Mouse (Mus musculus): ENCODE data around the gene Lrrc1.

Lrrc1 gene

GRCm38 (mm10) chr9:77428115-77428747 is 116.4 kb downstream of the Lrrc1 start:
- DNase-seq (ENCODE audit: low read depth, low spot score) = no peak

- DNase-seq (ENCODE audit: low read depth, low spot score) = peak; percentile 74
Observed at GRCm38 (mm10) chr9:77427292-77428114, 117.2 kb downstream of the Lrrc1 start.

- no peak for DNase-seq (ENCODE audit: low read depth, low spot score)
Observed at GRCm38 (mm10) chr9:77426110-77426509, 118.6 kb downstream of the Lrrc1 start.

- no peak for DNase-seq (ENCODE audit: low read depth, low spot score)
Observed at GRCm38 (mm10) chr9:77425553-77425952, 119.1 kb downstream of the Lrrc1 start.

- no peak for DNase-seq (ENCODE audit: low read depth, low spot score)
Observed at GRCm38 (mm10) chr9:77420200-77420585, 124.5 kb downstream of the Lrrc1 start.

GRCm38 (mm10) chr9:77419501-77420199 is 125.0 kb downstream of the Lrrc1 start:
- no peak for DNase-seq (ENCODE audit: low read depth, low spot score)

- DNase-seq (ENCODE audit: low read depth, low spot score) = no peak
Observed at GRCm38 (mm10) chr9:77418800-77419199, 125.9 kb downstream of the Lrrc1 start.

- no peak for DNase-seq (ENCODE audit: low read depth, low spot score)
Observed at GRCm38 (mm10) chr9:77416486-77416885, 128.2 kb downstream of the Lrrc1 start.

- DNase-seq (ENCODE audit: low read depth, low spot score) = no peak
Observed at GRCm38 (mm10) chr9:77416002-77416401, 128.7 kb downstream of the Lrrc1 start.

- no peak for DNase-seq (ENCODE audit: low read depth, low spot score)
Observed at GRCm38 (mm10) chr9:77411830-77412425, 132.7 kb downstream of the Lrrc1 start.

- no peak for DNase-seq (ENCODE audit: low read depth, low spot score)
Observed at GRCm38 (mm10) chr9:77410968-77411367, 133.7 kb downstream of the Lrrc1 start.

GRCm38 (mm10) chr9:77410524-77410923 is 134.1 kb downstream of the Lrrc1 start:
- DNase-seq (ENCODE audit: low read depth, low spot score) = no peak

- no peak for DNase-seq (ENCODE audit: low read depth, low spot score)
Observed at GRCm38 (mm10) chr9:77408053-77408603, 136.5 kb downstream of the Lrrc1 start.

- DNase-seq (ENCODE audit: low read depth, low spot score) = no peak
Observed at GRCm38 (mm10) chr9:77406906-77407305, 137.8 kb downstream of the Lrrc1 start.

GRCm38 (mm10) chr9:77404458-77404857 is 140.2 kb downstream of the Lrrc1 start:
- DNase-seq (ENCODE audit: low read depth, low spot score) = no peak

- DNase-seq (ENCODE audit: low read depth, low spot score) = no peak
Observed at GRCm38 (mm10) chr9:77403961-77404360, 140.7 kb downstream of the Lrrc1 start.

GRCm38 (mm10) chr9:77402971-77403370 is 141.7 kb downstream of the Lrrc1 start:
- DNase-seq (ENCODE audit: low read depth, low spot score) = no peak

GRCm38 (mm10) chr9:77399801-77400200 is 144.9 kb downstream of the Lrrc1 start:
- no peak for DNase-seq (ENCODE audit: low read depth, low spot score)

GRCm38 (mm10) chr9:77398856-77399631 is 145.6 kb downstream of the Lrrc1 start:
- DNase-seq (ENCODE audit: low read depth, low spot score) = no peak

- DNase-seq (ENCODE audit: low read depth, low spot score) = no peak
Observed at GRCm38 (mm10) chr9:77397027-77397426, 147.6 kb downstream of the Lrrc1 start.

- DNase-seq (ENCODE audit: low read depth, low spot score) = no peak
Observed at GRCm38 (mm10) chr9:77391248-77391647, 153.4 kb downstream of the Lrrc1 start.

Data from mesoderm, embryonic 11.5 days (tissue).